Mouse (Mus musculus): ENCODE measurements at regions not wholly inside any gene's neighbourhood (a gene's known extent, or its start where the extent isn't known, plus 50 kb on each side); places are given as distances from the start of the nearest gene placed in this dataset.

DNA sequence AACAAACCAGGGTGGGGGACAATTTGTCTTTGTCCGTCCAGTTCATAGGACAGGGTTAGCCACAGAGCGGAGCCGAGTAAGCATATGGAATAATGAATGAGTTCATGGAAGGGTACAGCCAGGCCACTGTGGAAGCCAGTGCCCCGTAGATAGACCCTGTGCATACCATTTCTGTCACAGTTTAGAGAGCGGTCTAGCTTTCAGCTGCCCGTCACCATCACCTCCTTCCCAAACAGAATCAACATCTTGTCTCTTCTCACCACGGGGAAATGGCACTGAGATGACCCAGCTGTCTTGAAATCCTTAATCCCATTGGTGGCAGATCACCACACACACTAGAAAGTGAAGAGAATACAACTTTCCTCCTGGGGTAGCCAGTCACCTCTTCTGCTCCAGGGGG, 178.7 kb downstream of the Zfp36l1 start:
- no peak overlapping the region for H3K4me2 ChIP-seq
- H3K36me3 ChIP-seq: no peaks in the 10 kb centered on the region
- H3K4me3 ChIP-seq (replicated peaks): no peak overlapping the region
- DNase-seq (no peak), ATAC-seq (ENCODE audit: low read depth) (no peak)
- no peaks in the 10 kb centered on the region for H3K27me3 ChIP-seq
- 0 out of 2 replicates have a peak, but pooled peaks cover 3% of the 10 kb centered on the region for H3K4me1 ChIP-seq (replicated peaks)
- H3K9ac ChIP-seq: no peak overlapping the region
- H3K27ac ChIP-seq: no peak overlapping the region
- 69% methylated on average over 7 of the region's 7 CpGs for WGBS (ENCODE audit: insufficient replicate concordance)
- no peaks in the 10 kb centered on the region for H3K9me3 ChIP-seq (replicated peaks)

DNA sequence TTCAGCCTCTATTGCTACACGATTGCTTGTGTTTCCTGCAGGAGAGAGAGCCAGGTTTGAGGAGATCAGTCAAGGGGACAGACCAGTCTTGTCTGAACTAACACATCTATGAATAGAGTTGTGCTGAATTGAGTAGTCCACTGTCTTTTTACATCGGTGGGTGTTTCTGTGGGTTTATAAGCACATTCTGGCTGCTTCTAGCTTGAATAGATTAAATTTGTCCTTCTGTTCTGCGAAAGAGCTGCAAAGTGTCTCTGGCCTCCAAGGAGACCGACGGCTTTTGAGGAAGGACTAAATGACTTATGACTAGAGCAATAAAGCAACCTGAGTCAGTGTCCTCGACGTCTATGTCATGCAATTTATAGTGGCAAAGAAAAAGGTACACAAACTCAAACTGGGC, 179.9 kb downstream of the Zfp36l1 start:
- Histone ChIP-seq H3K27me3 (no peaks in the 10 kb centered on the region), H3K9ac (no peak overlapping the region), H3K4me2 (no peak overlapping the region), H3K36me3 (no peaks in the 10 kb centered on the region), H3K27ac (no peak overlapping the region), H3K4me1 (replicated peaks) (0 out of 2 replicates have a peak, but pooled peaks cover 2% of the 10 kb centered on the region), H3K9me3 (replicated peaks) (no peaks in the 10 kb centered on the region), H3K4me3 (replicated peaks) (no peak overlapping the region)
- WGBS (ENCODE audit: insufficient replicate concordance): 69% methylated on average over 7 of the region's 7 CpGs
- ATAC-seq (ENCODE audit: low read depth) (no peak), DNase-seq (no peak)

DNA sequence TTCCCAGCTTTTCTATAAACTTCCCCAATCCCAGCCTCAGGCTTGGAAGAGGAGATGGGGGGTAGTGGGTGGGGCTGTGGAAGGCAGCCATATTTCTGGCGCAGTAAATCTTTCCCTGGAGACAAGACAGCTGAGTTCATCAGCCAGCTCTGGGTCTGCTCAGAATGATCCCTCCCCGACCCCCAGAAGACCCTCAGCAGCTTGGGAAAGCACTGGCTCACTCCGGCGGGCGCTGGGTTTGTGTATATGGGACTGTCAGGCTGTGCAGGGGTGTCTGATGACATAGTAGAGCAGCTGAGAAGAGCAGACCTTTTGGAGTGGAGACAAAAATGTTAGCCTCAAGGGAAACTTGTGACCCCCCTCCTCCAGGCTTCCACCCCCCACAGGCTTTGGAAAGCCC, 181.4 kb downstream of the Zfp36l1 start:
- DNase-seq (no peak), ATAC-seq (ENCODE audit: low read depth) (no peak)
- Histone ChIP-seq H3K4me2 (no peak overlapping the region), H3K36me3 (no peaks in the 10 kb centered on the region), H3K27ac (no peak overlapping the region), H3K4me1 (replicated peaks) (no peaks in the 10 kb centered on the region), H3K4me3 (replicated peaks) (no peak overlapping the region), H3K27me3 (no peaks in the 10 kb centered on the region), H3K9ac (no peak overlapping the region), H3K9me3 (replicated peaks) (no peaks in the 10 kb centered on the region)
- WGBS (ENCODE audit: insufficient replicate concordance): 56% methylated on average over 5 of the region's 5 CpGs

DNA sequence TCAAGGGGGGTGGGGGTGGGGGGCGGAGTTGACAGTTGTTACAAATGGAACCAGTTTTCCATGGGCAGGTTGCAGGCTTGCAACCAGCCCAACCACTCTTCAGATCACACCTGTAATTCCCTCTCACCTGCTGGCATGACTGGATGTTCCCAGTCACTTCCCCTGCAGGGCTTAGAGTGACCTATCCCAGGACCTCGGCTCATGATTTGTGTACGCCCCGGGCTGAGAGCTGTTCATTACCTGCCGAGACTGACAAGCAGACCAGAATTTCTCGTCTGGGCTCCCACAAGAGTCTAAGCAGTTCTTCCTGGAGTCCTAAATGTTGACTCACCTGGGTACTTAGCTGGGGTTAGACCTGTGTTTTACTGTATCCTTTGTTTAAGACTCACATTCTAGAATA, 183.0 kb downstream of the Zfp36l1 start:
- no peak overlapping the region for H3K4me2 ChIP-seq
- H3K27ac ChIP-seq: no peak overlapping the region
- ATAC-seq (ENCODE audit: low read depth) (no peak), DNase-seq (no peak)
- no peak overlapping the region for H3K9ac ChIP-seq
- 0 out of 2 replicates have a peak, but pooled peaks cover 4% of the 10 kb centered on the region for H3K4me1 ChIP-seq (replicated peaks)
- H3K9me3 ChIP-seq (replicated peaks): no peaks in the 10 kb centered on the region
- no peak overlapping the region for H3K4me3 ChIP-seq (replicated peaks)
- WGBS (ENCODE audit: insufficient replicate concordance): 74% methylated on average over 6 of the region's 6 CpGs
- H3K27me3 ChIP-seq: no peaks in the 10 kb centered on the region
- no peaks in the 10 kb centered on the region for H3K36me3 ChIP-seq

DNA sequence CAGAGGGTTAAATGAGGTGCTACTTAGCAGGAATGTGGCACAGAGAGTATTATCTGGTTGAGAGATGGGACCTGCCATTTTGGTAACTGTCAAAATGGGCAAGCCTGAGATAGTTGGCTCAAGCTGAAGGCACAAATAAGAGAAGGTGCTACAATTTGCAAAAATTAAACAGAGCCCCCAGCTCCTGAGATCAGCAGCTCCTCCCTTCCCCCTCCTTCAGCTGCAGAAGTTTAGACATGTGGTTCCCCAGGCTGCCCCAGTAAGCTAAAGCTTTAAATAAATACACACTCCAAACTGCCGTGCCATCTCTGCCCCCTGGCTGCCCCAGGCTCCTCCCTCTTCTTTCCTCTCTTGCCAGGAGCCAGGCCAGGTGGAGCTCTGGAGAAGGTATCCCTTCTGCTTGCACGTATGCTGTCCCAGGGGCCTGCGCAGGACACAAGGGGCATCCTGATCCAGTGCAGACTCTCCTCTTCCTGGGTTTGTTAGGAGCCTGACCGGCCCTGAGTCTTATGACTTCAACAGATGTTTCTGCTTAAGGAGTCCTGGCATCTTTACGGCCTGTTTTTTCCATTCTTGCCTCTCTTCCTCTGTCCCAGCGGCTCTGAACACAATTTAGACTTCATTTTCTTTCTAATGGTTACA, 184.0 kb downstream of the Zfp36l1 start:
- Histone ChIP-seq H3K36me3 (no peaks in the 10 kb centered on the region), H3K27me3 (no peaks in the 10 kb centered on the region), H3K4me3 (replicated peaks) (no peak overlapping the region), H3K9ac (no peak overlapping the region), H3K9me3 (replicated peaks) (no peaks in the 10 kb centered on the region), H3K4me2 (no peak overlapping the region), H3K4me1 (replicated peaks) (0 out of 2 replicates have a peak, but pooled peaks cover 4% of the 10 kb centered on the region), H3K27ac (peak overlapping the region; percentile 38)
- ATAC-seq (ENCODE audit: low read depth): no peak
- DNase-seq: no peak
- WGBS (ENCODE audit: insufficient replicate concordance): 66% methylated on average over 6 of the region's 6 CpGs

DNA sequence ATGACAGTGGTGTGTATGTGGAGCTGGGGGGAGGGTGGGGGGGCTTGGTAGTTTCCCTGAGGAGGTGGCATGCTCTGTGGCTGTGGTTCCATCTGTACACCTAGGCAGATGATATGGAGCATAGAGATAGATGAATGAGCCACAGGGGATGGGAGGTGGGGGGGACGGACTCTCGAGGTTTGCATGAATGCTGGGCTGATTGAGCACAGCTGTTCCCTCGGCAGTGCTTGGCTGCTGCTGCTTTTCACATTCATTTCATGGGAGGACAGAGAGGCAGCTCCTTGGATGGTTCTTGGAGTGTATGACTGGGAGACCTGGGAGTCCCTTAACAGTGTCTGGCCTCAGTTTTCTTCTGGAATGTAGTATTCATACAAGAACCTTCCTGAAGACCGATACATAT, 184.5 kb downstream of the Zfp36l1 start:
- ATAC-seq (ENCODE audit: low read depth): no peak

DNA sequence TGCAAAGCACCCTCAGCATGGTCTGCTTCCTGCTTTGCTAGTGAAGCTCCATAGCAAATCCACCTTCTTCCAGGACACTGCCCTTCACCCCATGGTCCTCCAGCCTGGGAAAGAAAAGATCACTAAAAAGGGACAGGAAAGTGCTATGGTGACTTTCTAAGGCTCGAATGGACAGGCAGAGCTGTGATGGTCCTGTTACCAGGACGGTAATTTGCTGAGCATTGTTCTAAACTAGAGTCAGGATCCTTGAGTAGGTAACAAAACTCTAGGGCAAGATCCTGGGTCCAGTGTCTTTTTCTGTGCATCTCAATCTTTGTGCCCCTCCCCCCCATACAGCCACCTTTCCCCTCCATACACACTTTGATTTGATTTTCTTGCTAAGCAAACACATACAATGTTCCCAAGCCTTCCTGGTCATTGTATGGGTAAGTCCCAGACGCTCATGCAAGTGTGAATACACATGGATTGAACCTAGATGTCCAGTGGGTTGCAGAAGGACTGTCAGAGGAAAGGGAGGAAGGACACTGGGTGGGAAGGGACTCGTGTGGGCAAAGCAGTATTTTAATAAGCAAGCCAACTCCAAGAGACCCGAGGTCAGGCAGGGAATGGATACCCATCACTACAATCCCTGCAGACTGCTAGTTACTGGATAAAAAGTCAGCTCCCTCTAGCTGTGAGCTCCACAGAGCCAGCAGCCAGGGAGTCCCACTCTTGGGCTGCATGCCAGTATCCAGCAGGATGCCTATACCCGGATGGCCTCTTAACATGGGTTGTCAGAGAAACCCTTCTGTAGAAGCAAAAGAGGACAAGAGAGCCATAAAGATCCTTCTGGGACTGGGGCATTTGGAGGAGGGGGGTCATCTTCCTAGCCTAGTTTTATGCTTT, 186.9 kb downstream of the Zfp36l1 start:
- no peak for ATAC-seq (ENCODE audit: low read depth)
- H3K4me3 ChIP-seq (replicated peaks): no peak overlapping the region
- H3K36me3 ChIP-seq: no peaks in the 10 kb centered on the region
- H3K27me3 ChIP-seq: no peaks in the 10 kb centered on the region
- H3K27ac ChIP-seq: peak overlapping the region; percentile 51; the same call in 1 of the 2 replicates
- WGBS (ENCODE audit: insufficient replicate concordance): 45% methylated on average over 6 of the region's 6 CpGs
- no peak overlapping the region for H3K9ac ChIP-seq
- H3K4me2 ChIP-seq: no peak overlapping the region
- H3K9me3 ChIP-seq (replicated peaks): no peaks in the 10 kb centered on the region
- DNase-seq: no peak
- H3K4me1 ChIP-seq (replicated peaks): 0 out of 2 replicates have a peak, but pooled peaks cover 4% of the 10 kb centered on the region

More for the DNA sequence above, 184.5 kb downstream of the Zfp36l1 start:
- Histone ChIP-seq H3K27me3 (no peaks in the 10 kb centered on the region), H3K4me3 (replicated peaks) (no peak overlapping the region), H3K9me3 (replicated peaks) (no peaks in the 10 kb centered on the region), H3K36me3 (no peaks in the 10 kb centered on the region), H3K4me1 (replicated peaks) (0 out of 2 replicates have a peak, but pooled peaks cover 4% of the 10 kb centered on the region), H3K4me2 (no peak overlapping the region), H3K27ac (no peak overlapping the region), H3K9ac (no peak overlapping the region)
- WGBS (ENCODE audit: insufficient replicate concordance): 56% methylated on average over 4 of the region's 4 CpGs
- no peak for DNase-seq

DNA sequence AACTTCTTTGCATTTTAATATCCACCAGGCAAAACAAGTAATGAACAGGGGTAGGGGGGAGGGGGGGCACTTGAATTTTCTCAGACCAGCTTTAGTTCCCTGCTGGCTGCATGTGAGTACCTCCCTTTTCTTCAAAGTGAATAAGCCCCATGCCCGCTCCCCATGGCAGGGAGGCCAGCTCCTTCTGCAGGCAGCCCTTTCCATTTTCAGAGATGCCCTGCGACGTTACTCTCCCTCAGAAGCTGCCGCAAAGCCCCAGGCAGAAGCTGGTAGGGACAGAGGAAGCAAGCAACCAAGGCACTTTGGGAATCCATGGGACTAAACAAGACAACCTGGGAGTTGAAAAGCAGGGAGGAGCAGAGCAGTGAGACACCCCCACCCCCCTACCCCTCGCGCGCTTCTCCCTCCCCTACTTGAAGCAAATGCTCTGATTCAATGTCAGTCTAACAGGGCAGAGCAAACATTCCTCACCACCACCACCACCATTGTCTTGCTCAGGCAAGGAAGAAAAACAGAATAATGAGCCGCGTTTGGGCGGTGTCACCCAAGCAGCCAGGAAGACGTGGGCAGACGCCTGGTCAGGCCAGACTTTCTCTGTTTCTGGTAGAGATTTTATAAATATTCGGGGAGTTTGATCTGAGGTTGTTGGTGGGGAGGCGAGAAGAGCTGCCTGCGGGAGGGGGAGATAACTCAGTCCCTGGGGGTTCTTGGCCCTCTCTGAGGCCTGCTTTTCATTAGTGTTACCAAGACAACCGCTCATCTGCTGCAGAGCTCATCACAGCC, 187.7 kb downstream of the Zfp36l1 start:
- H3K27ac ChIP-seq: peak overlapping the region; percentile 51; the same call in 1 of the 2 replicates
- no peak overlapping the region for H3K4me2 ChIP-seq
- no peaks in the 10 kb centered on the region for H3K9me3 ChIP-seq (replicated peaks)
- 46% methylated on average over 16 of the region's 16 CpGs for WGBS (ENCODE audit: insufficient replicate concordance)
- 0 out of 2 replicates have a peak, but pooled peaks cover 4% of the 10 kb centered on the region for H3K4me1 ChIP-seq (replicated peaks)
- no peak for ATAC-seq (ENCODE audit: low read depth)
- H3K36me3 ChIP-seq: no peaks in the 10 kb centered on the region
- H3K27me3 ChIP-seq: no peaks in the 10 kb centered on the region
- no peak overlapping the region for H3K9ac ChIP-seq
- DNase-seq: no peak
- H3K4me3 ChIP-seq (replicated peaks): no peak overlapping the region

DNA sequence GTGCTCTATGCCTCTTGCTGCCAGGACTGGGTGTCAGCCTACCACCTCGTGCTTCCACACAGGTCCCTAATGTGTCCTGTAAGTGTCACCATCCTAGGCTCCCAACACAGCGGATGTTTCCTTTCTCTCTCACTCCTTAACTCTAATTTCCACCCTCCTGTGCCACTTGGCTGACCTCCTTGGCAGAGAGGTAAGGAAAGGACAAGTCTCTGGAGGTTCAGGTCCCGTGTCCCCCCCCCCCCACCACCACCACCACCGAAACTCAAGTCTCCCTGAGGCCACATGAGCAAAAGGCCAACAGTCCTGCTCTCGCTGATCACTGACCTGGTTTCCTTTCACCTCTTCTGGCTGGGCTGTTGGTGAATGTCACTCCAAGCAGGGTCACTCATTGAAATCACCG, 189.0 kb downstream of the Zfp36l1 start:
- H3K4me1 ChIP-seq (replicated peaks): 0 out of 2 replicates have a peak, but pooled peaks cover 4% of the 10 kb centered on the region

DNA sequence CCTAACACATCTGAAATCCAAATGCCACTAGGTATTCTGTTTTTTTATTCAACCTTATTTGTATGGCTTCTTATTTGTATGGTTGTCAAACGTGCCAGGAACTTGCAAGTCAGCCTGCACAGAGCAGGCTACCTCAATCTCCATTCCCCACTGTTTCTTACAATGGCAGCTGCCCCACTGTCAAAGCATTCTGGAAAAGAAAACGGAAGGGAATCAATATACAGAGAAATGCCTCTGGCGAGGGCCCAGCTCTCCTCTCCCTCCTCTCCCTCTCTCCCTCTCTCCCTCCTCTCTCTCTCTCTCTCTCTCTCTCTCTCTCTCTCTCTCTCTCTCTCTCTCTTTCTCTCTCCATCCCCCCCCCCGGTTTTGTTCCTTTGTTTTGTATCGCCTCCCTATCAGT, 191.0 kb downstream of the Zfp36l1 start:
- H3K4me3 ChIP-seq (replicated peaks): no peak overlapping the region
- H3K9me3 ChIP-seq (replicated peaks): no peaks in the 10 kb centered on the region
- ATAC-seq (ENCODE audit: low read depth) (no peak), DNase-seq (no peak)
- no peak overlapping the region for H3K4me2 ChIP-seq
- H3K36me3 ChIP-seq: no peaks in the 10 kb centered on the region
- H3K9ac ChIP-seq: no peak overlapping the region
- H3K4me1 ChIP-seq (replicated peaks): peaks cover 4% of the 10 kb centered on the region; the same call in 1 of the 2 replicates
- H3K27ac ChIP-seq: no peak overlapping the region
- no peaks in the 10 kb centered on the region for H3K27me3 ChIP-seq
- WGBS (ENCODE audit: insufficient replicate concordance): 47% methylated on average over 5 of the region's 5 CpGs

More for the DNA sequence above, 189.0 kb downstream of the Zfp36l1 start:
- Histone ChIP-seq H3K9me3 (replicated peaks) (no peaks in the 10 kb centered on the region), H3K27me3 (no peaks in the 10 kb centered on the region), H3K4me3 (replicated peaks) (no peak overlapping the region), H3K4me2 (no peak overlapping the region), H3K36me3 (no peaks in the 10 kb centered on the region), H3K27ac (no peak overlapping the region), H3K9ac (no peak overlapping the region)
- WGBS (ENCODE audit: insufficient replicate concordance): 75% methylated on average over 6 of the region's 6 CpGs
- no peak for ATAC-seq (ENCODE audit: low read depth)
- DNase-seq: no peak

DNA sequence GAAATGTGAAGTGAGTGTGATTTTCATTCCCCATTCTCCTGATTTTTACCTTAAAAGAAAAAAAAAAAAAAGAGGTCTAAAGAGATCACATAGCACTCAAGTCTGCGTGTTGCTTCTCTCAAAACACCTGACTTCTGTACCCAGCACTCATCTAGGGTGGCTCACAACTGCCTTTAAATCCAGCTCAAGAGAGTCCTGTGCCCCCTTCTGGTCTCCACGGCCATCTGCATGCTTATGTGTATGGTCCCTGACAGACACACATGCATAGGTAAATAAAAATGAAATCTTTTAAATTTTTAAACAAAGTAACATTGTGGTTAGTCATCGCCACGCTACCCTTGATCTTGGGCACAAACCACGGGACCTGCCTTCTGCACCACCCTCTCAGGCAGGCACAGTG, 193.8 kb downstream of the Zfp36l1 start:
- no peak for ATAC-seq (ENCODE audit: low read depth)
- H3K27me3 ChIP-seq: no peaks in the 10 kb centered on the region
- no peaks in the 10 kb centered on the region for H3K9me3 ChIP-seq (replicated peaks)
- H3K4me3 ChIP-seq (replicated peaks): no peak overlapping the region
- H3K9ac ChIP-seq: no peak overlapping the region
- no peaks in the 10 kb centered on the region for H3K36me3 ChIP-seq
- WGBS (ENCODE audit: insufficient replicate concordance): 65% methylated on average over 5 of the region's 5 CpGs
- DNase-seq: no peak
- H3K27ac ChIP-seq: no peak overlapping the region
- no peaks in the 10 kb centered on the region; the same call in 1 of the 2 replicates for H3K4me1 ChIP-seq (replicated peaks)
- H3K4me2 ChIP-seq: no peak overlapping the region
